Mouse (Mus musculus) R1 (cell line): ENCODE data around the gene Crip1.

Experiments
- DNase-seq: peaks from one replicate; pipeline ENCODE4 v3.0.0-alpha.2; 2018; ENCODE audit warnings: low read depth, low spot score

The Crip1 gene

DNA sequence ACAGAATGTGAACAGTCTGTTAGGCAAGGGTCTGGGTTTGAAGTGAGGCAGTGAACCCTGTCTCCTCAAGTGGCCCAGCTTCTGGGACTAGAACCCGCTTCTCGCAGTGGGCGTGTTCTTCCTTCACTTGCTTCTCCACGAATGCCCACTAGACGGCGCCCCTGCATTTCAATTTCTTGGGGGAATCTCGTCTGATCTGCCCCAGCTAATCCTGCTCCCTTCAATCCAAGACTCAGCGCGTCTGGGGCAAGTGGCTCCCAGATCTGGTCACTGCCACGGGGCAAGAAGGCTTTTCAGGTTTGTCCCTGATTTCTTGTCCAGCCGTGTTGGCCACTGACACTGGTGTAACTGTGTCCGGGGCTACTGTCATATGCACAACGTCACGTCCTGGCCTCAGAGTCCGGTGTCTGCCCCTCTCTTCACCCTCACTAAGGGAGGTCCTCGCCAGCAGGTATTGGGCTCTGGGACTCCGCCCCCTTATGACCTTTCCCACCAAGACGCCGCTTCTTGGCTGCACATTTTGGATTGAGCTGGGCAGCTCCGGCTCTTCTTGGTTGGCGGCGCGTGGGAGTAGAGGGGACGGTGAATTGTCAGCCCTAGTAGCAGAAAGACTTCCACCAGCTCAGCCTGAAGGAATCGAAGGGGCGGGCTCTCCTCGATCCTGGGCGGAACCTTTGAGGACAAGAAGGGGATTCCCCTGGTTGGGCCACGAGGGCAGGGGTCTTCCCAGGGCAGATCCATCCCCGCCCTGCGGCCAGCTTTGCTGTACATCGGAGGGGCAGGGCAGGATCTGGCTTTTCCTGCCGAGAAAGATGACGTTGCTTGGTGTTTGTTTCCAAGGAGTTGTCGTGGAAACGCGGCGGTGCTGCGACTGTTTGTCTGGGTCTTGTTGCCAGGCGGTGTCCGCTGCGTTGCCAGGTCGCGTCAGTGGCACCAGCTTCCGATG lies at the start of gene Crip1:
TSS of gene Crip1 (plus strand) at position 205 of the 946 bp plus-strand sequence.
- DNase-seq = peak; percentile 92

DNA sequence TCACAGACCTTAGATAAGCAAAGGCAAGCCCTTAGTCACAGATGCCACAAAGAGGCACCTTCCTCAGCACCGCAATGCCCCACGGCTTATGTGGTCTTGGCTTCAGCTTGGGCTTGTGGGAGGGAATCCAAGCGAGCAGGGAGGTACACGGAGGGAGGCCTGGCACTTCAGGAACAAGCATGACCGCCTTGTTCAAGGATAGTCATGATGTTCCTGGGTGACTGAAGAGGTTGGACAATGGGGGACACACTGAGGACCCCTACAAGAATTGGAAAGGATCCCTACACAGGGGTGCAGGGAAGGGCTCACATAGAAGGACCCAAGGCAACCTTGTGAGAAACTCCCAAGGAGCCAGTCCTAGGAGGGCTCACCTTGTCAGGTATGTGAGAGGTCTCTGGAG lies 49.1 kb upstream of the Crip1 start:
- DNase-seq = no peak

DNA sequence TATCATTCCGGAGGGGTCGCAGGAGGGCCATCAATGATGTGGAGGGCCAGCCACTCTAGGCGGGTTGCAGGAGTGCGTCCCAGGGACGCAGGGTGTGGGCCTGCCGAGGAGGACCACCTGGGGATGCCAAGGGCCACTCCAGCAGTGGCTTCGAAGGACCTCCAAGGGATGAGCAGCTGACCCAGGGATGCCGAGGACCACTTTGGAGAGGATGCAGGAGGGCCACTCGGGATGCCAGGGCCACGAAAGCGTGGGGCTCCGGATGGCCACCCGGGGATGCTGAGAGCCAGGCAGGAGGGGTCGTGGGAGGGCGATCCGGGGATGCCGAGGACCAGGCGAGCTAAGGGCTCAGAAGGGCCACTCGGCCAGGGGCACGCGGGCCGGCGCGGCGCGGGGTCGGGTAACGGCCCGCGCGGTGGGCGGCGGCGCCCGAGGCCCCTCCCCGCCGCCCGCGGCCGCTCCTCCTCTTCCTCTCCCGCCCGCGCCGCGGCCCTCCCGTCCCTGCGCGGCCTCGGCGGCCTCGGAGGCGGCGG lies 48.3 kb upstream of the Crip1 start, which contains the start of gene Mta1:
TSS of gene Mta1 (plus strand) at position 530 of the 533 bp plus-strand sequence.
- DNase-seq = no peak

DNA sequence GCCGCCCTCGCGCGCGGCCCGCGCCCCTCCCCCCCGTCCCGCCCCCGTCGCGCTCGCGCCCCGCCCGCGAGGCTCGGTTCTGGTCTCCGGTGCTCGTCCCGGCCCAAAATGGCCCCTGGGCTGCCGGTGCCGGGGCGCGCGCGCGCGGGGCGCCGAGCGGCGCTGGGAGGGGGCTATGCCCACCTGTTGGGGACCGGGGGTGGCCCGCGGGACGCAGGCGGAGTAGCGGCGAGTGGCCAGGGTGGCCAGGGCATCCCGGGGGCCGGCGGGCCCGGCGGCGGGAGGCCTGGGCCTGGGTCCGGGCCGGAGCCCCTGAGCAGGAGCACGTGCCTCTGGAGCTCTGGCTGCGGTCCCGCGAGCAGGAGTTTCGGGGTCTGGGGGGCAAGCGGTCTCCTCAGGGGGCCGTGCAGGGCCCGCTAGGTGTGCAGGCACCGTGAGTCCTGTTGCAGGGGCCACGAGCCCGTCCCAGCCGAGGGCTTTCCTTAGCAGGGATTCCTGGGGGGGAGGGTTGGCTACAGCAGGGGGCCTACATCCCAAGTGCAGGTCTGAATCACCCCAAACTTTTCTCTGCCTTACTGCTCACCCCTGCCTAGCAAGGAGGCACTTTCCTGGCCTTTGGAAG lies 47.5 kb upstream of the Crip1 start:
- no peak for DNase-seq

DNA sequence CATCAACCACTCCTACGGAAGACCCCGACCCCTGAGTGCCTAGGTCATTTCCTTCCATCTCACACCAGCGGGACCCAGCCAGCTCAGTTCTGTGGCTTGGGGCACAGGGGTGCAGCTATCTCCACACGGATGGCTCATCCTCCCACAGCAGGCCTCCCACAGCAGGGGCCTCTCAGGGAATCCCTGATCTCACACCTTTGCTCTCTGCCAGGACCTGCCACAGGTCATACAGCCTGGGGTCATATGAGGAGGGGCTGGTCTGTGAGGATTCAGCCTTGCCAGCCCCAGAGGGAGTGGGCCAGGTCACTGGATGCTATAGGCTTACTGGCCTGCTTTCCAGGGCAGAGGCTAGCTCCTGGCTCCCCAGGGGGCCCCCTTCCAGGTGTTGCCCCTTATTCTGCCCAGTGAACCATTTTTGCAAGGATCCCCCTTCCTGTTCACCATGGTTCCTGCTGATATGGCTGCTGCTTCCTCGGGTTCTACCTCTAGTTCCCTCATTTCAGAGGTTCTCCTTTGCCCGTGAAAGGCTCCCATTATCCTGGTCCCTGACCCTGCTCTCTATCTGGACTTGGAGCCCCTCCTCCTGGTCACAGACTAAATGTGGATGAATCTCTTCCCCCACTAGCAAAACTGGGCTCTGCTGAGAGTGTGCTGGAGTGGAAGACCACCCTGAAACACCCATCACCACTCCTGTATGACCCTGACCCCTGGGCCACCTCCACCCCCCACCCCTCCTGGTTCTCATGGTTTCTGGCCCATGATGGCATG lies 46.5 kb upstream of the Crip1 start:
- no peak for DNase-seq

DNA sequence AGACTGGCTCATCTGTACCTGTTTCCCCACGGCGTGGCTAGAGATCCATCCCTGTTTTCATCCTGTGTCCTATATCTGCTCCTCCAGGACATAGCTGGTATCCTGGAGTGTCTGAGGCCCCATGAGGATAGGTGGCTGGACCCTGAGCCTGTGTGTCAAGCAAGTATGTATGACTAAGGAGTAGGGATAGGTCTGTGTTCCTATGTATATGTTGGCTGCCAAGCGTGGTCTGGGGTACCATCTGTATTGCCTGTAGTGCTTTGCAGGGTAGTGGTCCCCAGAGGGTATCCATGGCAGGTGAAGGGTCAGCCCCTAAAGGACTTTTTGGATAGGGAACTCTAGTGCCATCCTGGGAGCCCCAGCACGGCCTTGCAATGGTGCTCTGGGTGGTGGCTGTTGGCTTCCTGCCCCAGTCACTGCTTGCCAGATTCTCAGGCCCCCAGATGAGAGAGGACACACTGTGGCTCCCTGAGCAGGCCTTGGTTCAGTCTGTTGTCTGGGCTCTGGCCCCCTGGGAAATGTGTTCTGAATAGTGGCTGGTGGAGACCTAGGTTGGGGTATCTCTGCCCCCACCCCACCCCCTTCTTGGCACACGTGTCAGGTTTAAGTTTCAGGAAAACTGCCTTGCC lies 45.6 kb upstream of the Crip1 start:
- no peak for DNase-seq

DNA sequence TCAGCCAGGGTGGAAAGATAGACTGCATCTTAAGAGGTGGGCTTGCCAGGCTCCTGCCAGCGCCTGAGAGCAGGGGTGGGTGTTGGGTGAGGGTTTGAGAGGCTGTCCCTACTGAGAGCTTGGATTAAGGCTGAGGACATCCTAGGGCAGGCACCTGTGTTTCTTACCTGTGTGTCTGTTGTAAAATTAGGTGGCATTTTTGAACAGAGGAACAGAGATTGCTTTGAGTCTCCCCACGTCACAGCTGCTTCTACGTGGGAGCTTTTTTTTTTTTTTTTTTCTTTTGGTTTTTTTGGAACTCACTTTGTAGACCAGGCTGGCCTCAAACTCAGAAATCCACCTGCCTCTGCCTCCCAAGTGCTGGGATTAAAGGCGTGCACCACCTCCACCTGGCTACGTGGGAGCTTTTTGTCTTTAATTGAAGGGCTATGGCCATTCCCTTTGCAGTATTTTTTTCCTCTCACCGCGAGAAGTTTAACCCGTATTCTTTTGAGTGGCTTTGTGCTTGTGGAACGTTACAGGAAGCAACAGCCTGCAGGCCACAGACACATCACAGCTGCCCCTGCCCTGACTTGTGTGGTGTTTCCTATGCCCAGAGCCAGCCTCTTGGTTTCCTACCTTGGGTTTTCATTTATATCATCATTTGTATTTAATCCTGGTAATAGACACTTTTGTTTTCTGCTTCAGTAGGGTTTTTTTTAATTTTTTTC lies 44.7 kb upstream of the Crip1 start:
- DNase-seq = no peak

DNA sequence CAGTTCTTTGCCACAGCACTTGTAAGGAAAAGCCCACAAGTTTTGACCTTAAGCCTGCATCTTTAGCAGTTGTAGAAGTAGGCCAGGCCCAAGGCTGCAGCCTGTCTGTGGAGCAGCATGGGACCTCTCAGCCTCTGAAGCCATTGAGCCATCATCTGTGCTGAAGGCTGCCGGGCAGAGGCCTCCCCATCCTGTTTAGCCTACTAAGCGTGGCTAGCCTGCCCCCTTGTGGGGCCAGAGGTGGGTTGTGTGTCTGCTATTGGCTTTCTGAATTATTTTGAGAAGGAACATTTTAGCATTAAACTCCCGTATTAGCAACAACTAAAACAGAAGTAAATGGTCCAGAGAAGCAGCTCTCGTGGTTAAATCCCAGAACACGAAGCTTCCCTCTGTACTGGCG lies 43.7 kb upstream of the Crip1 start:
- DNase-seq = peak; percentile 75

DNA sequence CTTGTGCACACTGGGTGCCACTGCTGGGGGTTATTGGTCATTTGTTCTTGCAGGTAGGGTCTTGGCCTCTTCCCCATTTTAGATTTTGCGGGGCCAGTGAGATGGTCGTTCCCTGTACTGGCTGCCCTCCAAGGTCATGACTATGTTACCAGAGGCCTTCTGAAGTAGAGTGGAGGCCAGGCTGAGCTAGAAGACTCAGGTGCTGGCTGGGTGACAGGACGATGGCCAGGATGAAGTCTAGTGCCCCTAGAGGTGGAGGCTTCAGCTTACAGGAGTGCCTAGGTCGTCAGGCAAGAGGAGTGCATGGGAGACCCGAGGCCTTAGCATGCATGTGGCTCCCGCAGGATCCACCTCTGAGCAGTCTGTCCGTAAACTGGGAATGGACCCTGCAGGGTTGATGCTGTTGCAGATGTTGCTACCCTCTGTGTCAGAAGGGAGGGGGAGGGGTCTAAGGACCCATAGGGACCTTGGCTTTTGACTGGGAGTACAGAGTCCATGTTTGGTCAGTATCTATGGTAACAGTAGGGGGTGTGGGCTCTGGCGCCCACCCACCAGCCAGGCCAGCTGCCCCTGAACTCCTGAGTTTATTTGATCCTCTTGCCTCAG lies 42.2 kb upstream of the Crip1 start:
- peak; percentile 82 for DNase-seq

DNA sequence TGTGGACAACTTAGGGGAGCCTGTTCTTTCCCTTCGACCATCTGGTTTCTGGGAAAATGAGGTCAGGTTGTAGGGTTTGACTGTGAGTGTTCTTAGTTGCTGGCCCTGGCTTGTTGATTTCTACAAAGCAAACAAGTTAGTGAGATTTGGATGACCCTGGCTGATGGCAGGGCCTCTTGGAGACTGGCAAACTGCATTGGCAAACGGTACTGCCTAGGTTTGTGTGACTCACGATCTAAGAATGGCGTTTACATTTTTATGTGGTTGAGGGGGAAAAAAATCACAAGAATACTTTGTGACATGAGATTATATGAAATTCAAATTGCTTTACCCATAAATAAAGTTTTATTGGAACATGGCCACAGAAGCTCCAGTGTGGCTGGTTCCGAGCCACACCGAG lies 39.7 kb upstream of the Crip1 start:
- no peak for DNase-seq

DNA sequence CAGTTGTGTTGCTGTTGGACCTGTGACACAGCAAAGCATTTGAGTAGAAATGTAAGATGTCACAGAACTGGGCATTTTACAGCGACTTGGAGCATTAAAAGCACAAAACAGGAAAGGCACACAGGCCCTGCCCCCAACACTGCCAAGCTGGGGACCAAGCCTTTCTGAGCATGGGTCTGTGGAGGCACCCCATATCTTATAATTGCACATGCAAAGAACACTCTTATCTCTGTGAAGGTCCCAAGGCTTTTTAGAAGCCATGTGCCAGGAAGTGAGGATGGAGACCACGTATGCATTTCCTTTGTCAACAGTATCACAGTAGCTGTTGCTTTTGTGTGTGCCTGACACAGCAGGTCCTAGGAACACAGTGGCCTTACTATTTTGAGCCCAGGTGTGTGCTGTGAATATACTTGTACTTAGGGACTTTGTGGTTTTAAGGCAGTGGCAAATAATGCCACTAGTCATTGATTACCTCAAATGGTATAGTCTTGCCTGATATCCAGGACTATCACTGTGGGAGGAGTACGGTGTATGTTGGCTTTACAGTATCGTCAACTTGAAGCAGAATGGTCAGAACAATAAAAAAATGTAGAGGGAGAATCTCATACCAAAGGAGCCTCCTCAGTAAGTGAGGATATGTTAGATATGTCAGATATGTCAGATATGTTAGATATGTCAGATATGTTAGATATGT lies 38.5 kb upstream of the Crip1 start:
- no peak for DNase-seq

DNA sequence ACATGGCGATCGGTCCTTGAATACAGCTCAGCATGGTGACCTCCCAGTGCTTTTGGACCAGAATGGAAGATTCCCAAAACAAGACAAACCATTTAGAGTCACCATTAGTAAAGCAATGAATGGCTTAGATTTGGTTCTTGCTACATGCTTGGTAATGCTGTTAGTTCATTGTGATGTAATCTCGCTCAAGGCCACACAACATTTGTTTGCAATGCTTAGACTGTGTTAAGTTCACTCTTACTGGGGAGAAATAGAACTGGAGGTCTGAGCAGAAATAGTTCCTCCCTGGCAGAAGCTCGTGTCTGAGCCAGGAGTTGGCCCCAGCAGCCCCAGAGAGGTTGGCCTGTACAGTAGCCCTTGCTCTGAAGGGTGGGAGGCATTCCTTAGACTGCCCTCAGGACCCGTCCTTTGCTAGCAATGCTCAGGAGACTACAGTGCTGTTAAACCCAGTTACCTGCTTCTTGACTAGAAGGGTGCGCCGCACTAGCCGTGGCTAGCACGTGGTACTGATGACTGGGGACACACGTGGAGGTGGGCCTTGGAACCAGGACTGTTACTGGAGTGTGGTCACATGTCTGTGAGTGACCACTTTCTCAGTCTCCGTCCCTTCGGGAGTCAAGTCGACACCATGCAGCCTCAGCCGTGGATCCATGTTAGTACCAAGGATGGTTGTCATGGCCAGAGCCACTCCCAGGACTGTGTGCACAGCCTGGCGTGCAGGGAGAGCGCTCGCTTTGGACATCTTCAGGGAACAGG lies 37.4 kb upstream of the Crip1 start:
- no peak for DNase-seq

DNA sequence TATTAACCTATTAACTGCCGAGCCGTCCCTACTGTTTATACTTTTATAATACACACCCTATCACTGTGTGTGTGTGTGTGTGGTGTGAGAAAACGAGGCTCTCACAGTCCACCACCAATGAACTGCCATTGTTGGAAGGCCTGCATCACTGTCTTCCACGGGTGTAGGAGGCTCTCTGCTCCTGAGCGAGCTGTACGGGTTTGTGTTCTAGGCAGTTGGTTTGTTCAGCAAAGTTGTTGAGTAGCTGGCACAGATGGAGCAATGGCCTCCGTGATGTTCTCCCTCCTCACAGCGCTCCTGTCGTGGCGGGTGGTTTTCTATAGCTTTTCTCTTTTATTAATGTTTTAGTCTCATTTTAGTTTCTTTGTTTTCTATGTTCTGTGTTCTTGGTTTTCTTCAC lies 36.3 kb upstream of the Crip1 start:
- no peak for DNase-seq

DNA sequence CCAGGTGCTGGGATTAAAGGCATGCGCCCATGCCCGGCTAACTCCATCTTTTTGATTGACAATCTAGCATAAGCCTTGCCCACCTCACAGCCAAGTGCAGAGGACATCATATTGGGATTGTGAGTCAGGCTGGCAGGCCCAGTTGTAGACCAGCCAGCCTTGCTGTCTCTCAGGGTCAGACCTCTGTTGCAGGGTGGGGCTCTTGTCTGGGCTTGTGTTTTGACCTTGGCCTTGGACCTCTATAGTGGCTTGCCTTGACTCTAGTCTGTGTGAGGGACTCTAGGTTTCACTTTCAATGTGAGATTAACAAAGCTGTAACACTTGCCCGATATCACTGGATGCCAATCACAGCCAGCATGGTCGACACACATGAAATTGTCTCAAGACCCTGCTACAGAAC lies 32.0 kb upstream of the Crip1 start:
- no peak for DNase-seq

DNA sequence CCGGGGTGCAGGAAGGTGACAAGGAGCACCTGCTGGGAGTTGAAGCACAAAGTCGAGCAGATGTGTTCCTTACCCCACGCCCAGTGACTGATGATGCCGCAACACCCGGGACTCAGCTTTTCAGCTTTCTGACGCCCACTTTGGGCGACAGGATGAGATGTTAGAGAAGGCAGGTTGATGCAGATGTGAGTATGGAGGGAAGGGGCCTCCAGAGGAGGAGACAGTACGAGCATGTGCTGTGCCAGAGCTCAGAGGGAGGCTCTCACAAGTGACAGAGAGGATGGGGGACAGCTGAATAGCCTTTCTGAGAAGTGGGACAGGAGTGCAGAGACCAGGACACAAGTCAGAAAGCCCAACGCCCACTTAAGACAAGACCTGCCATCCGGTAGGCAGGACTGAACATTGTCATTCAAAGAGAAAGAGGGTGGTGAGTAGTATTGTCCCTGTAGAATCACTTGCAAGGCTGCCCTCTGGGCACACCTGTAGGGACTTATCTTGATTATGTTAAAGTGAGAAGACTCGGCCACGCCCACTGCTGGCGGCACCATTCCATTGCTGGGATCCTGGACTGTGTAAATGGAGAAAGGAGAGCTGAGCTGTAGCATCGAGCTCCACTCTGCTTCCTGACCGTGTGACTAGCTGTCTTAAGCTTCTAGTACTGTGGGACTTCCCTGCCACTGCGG lies 31.1 kb upstream of the Crip1 start:
- peak; percentile 79 for DNase-seq

DNA sequence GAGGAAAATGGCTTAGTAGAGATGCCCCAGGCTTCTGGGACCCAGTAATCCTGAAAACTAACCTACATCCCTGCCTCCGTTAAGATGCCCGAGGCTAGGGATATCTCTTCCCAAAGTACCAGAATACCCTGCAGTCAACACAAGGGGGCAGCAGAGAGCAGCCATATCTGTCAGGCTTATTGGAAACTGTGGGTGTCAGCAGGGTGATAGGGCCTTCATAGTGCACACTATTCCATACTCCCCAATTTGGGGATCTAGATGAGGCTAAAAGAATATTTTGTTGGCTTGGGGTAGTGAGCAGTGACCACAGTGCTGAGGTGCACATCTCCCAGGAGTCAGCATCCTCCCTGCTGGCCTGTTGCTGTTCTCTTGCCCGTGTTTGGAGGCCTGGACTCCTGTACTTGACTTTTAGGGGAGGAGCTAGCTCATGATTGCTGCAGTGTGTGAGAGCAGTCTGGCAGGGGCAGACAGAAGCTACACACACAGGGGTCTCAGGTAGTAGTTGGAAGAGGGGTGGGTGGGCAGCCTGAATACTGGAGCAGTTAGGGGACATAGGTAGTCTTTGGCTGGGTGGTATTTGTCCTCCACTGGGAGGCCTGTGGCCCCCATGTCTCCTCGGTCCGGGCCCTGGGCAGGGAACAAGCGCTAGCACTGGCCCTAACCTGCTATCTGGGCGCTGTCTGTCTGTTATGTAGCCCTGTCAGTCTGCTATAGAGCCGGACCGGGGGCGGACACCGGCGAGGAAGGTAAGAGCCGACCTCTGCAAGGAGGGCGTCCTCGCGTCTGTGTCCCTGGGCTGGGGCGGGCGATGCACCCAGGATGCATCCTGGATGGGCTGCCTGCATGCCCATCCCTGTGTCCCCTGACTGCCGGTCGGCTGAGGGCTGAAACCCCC lies 26.4 kb upstream of the Crip1 start:
- DNase-seq = peak; percentile 82

DNA sequence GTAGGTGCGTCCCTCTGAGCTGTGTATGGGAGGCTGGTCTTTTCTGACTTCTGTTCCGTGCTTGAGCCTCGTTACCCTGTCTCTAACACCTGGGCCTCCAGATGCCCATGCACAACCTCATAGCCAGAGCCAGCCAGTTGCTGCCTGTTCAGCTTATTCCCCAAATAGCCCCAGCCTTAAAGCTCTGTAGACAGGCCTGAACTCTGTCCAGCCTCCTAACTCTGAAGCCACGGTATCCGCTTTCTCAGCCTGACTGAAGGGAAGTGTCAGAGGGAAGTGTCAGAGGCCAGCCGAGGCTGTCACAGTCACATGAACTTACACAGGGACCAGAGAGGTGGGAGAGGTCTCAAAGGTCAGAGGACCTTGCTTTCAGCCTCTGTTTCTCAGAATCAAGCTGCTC lies 21.4 kb upstream of the Crip1 start:
- no peak for DNase-seq
